Mouse (Mus musculus): ENCODE results near the gene Cldn13.

DNA sequence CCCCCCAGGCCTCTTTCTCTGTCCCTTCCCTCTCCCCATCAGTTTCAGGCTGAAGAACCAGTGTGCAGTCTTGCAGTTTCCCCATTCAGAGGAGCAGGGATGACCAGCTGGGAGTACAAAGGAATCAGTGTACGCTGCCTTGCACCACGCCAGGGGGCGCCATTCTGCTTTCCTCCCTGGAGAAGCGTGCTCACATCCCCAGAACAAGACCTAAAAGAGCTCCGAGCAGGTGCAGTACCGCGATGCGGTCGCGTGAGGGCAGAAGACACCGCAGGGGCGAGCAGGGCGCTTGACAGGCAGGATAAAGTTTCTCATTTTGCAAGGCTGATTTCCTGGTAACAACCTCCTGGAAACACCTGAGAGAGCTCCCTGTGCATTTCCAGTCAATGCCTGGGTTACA, 8.2 kb downstream of the Cldn13 start:
- TF ChIP-seq POLR2A (IDR thresholded peaks at IDR 0.05; ENCODE audit: insufficient read depth, low read depth, low read length) (no peak), CTCF (IDR thresholded peaks at IDR 0.05) (peak; percentile 94), EP300 (IDR thresholded peaks at IDR 0.05; ENCODE audit: insufficient read depth, low read depth, low read length) (peak; percentile 83)
